8 mouse cellular contexts compared by ENCODE assay signal in genomic region chr12:12938361-12938760, GRCm38 (mm10). TPM values are rescaled to one million over a fixed set of nuclear protein-coding genes. Genes with fewer than 3 reads are reported as not detected.
DNase-seq lines count a peak whose midpoint lies in the region; ATAC-seq and TF ChIP-seq lines count a peak whose summit lies in the region.

No protein-coding gene starts in this region.

- ATAC-seq in forebrain, embryonic 13.5 days = peak; percentile 4
- peak; percentile 16; the same call in 1 of the 2 replicates for ATAC-seq in heart, embryonic 16.5 days (replicated peaks; ENCODE audit: extremely low read depth, insufficient read depth, low FRiP score)
- ATAC-seq in liver, embryonic 16.5 days (ENCODE audit: low read depth) = no peak

- WGBS in forebrain, embryonic 13.5 days = under 1% methylated on average over 7 of the region's 7 CpGs
- under 1% methylated on average over 7 of the region's 7 CpGs for WGBS in heart, embryonic 16.5 days
- WGBS in liver, embryonic 16.5 days (ENCODE audit: insufficient replicate concordance) = 7% methylated on average over 7 of the region's 7 CpGs
- WGBS in olfactory bulb, adult 2 months = 3% methylated on average over 7 of the region's 7 CpGs

- no peak for TF ChIP-seq POLR2A in olfactory bulb, adult 2 months (IDR thresholded peaks at IDR 0.05; ENCODE audit: insufficient read depth, low read depth, low read length)

- DNase-seq in adrenal gland, postnatal 10 days = peak; percentile 76
- DNase-seq in kidney, postnatal 25 days = peak; percentile 70 to 72
- DNase-seq in spleen, postnatal 14 days (ENCODE audit: low spot score in 2 of 2) = no peak

- TF ChIP-seq CTCF in E14TG2a.4 (conservative IDR thresholded peaks at IDR 0.05; ENCODE audit: low read length) = no peak
- no peak for TF ChIP-seq CTCF in olfactory bulb, adult 2 months (IDR thresholded peaks at IDR 0.05; ENCODE audit: insufficient read depth, low read depth, low read length)

- peak overlapping the region; percentile 97 for H3K27ac ChIP-seq in forebrain, embryonic 13.5 days
- peak overlapping the region; percentile 91 for H3K27ac ChIP-seq in heart, embryonic 16.5 days (ENCODE audit: low read length)
- no peak overlapping the region for H3K27ac ChIP-seq in liver, embryonic 16.5 days (ENCODE audit: low read length)
- peak overlapping the region; percentile 93 for H3K27ac ChIP-seq in olfactory bulb, adult 2 months (ENCODE audit: insufficient read depth, low read depth, low read length)

- H3K4me1 ChIP-seq in E14TG2a.4 (replicated peaks; ENCODE audit: low read depth, low read length) = peaks cover 36% of the 10 kb centered on the region
- peaks cover 24% of the 10 kb centered on the region for H3K4me1 ChIP-seq in forebrain, embryonic 13.5 days
- H3K4me1 ChIP-seq in heart, embryonic 16.5 days (ENCODE audit: control insufficient read depth, insufficient read depth, low read length) = peaks cover 18% of the 10 kb centered on the region
- H3K4me1 ChIP-seq in liver, embryonic 16.5 days (ENCODE audit: control insufficient read depth, low read depth, low read length) = peaks cover 4% of the 10 kb centered on the region
- peaks cover 19% of the 10 kb centered on the region for H3K4me1 ChIP-seq in olfactory bulb, adult 2 months (ENCODE audit: control insufficient read depth, insufficient read depth, low read length)

- peak overlapping the region; percentile 91 for H3K4me2 ChIP-seq in forebrain, embryonic 13.5 days
- peak overlapping the region; percentile 93 for H3K4me2 ChIP-seq in heart, embryonic 16.5 days (ENCODE audit: low read depth, low read length)
- peak overlapping the region; percentile 73 for H3K4me2 ChIP-seq in liver, embryonic 16.5 days (ENCODE audit: low read depth, low read length)

- H3K4me3 ChIP-seq in E14TG2a.4 (replicated peaks; ENCODE audit: low read length) = peak overlapping the region; percentile 99
- H3K4me3 ChIP-seq in forebrain, embryonic 13.5 days = peak overlapping the region; percentile 98
- peak overlapping the region; percentile 94 for H3K4me3 ChIP-seq in heart, embryonic 16.5 days (ENCODE audit: low read length)
- H3K4me3 ChIP-seq in liver, embryonic 16.5 days (ENCODE audit: low read depth, low read length) = peak overlapping the region; percentile 65
- H3K4me3 ChIP-seq in olfactory bulb, adult 2 months (ENCODE audit: insufficient read depth, low read depth, low read length) = peak overlapping the region; percentile 88

- peaks cover 71% of the 10 kb centered on the region for H3K36me3 ChIP-seq in E14TG2a.4 (ENCODE audit: insufficient read depth, low read length)
- H3K36me3 ChIP-seq in forebrain, embryonic 13.5 days (ENCODE audit: poor library complexity, severe bottlenecking) = peaks cover 54% of the 10 kb centered on the region
- H3K36me3 ChIP-seq in heart, embryonic 16.5 days (ENCODE audit: control insufficient read depth, insufficient read depth) = peaks cover 18% of the 10 kb centered on the region
- H3K36me3 ChIP-seq in liver, embryonic 16.5 days (ENCODE audit: control insufficient read depth, insufficient read depth) = no peaks in the 10 kb centered on the region

- H3K9ac ChIP-seq in forebrain, embryonic 13.5 days = peak overlapping the region; percentile 99
- H3K9ac ChIP-seq in heart, embryonic 16.5 days (ENCODE audit: low read length) = peak overlapping the region; percentile 95
- H3K9ac ChIP-seq in liver, embryonic 16.5 days (ENCODE audit: low read depth, low read length) = no peak overlapping the region

- no peaks in the 10 kb centered on the region for H3K9me3 ChIP-seq in E14TG2a.4 (ENCODE audit: low read length)
- no peaks in the 10 kb centered on the region for H3K9me3 ChIP-seq in forebrain, embryonic 13.5 days (replicated peaks)
- H3K9me3 ChIP-seq in heart, embryonic 16.5 days (replicated peaks; ENCODE audit: control insufficient read depth, low read length) = no peaks in the 10 kb centered on the region
- H3K9me3 ChIP-seq in liver, embryonic 16.5 days (replicated peaks; ENCODE audit: control insufficient read depth, low read length) = no peaks in the 10 kb centered on the region

- no peaks in the 10 kb centered on the region for H3K27me3 ChIP-seq in E14TG2a.4 (ENCODE audit: insufficient read depth, low read length)
- no peaks in the 10 kb centered on the region for H3K27me3 ChIP-seq in forebrain, embryonic 13.5 days
- no peaks in the 10 kb centered on the region for H3K27me3 ChIP-seq in heart, embryonic 16.5 days (ENCODE audit: control insufficient read depth, insufficient read depth, low read length)
- H3K27me3 ChIP-seq in liver, embryonic 16.5 days (ENCODE audit: control insufficient read depth, insufficient read depth, low read depth, low read length) = peaks cover 59% of the 10 kb centered on the region

RNA-seq across cellular contexts. Expression of gene Mycn, which starts 3.4 kb away (rescaled TPM):
- 1 to 10 TPM; 8.3 to 9.5 TPM for total RNA-seq in adrenal gland, postnatal 10 days (2021)
- polyA plus RNA-seq in forebrain, embryonic 13.5 days (2015; fragmentation: Nextera tagmentation; extraction: Ambion mirVana) = 110 and 114 TPM in 2 replicates
- 31.3 and 34.3 TPM in 2 replicates for polyA plus RNA-seq in heart, embryonic 16.5 days (2015; fragmentation: Nextera tagmentation; extraction: Ambion mirVana)
- 2.9 and 3.4 TPM in 2 replicates for polyA plus RNA-seq in liver, embryonic 16.5 days (2015; fragmentation: Nextera tagmentation; extraction: Ambion mirVana)
- not detected in 2 replicates for polyA plus RNA-seq in olfactory bulb, adult 2 months (2012; ENCODE audit: insufficient read depth, insufficient read length, low replicate concordance, missing spikeins)

Comparison
In these comparisons a context has a peak if more than half of its experiments do, and no peak if none do; other contexts are left out.
1. DNase-seq: peak in adrenal gland, postnatal 10 days (single experiment) and kidney, postnatal 25 days (2 of 2); none in spleen, postnatal 14 days (0 of 2).
2. Peak in every context shown above with its lines, with median percentiles within 50 percentile points of each other: H3K4me3 ChIP-seq and H3K4me2 ChIP-seq.